Mouse (Mus musculus) retina, embryonic 14.5 days (tissue): ENCODE data around the gene Suds3.

Source experiments
- DNase-seq: peaks from one replicate; pipeline ENCODE4 v3.0.0-alpha.2; 2015; ENCODE audit warnings: low spot score

Gene Suds3

GRCm38 (mm10) chr5:117115836-117116366 is at the start of gene Suds3:
TSS of gene Suds3 (minus strand) at chr5:117116113.
- peak; percentile 95 for DNase-seq

GRCm38 (mm10) chr5:117164923-117165322 is 49.0 kb upstream of the Suds3 start:
- DNase-seq = no peak

GRCm38 (mm10) chr5:117164516-117164915 is 48.6 kb upstream of the Suds3 start:
- DNase-seq = no peak

- no peak for DNase-seq
These were observed 47.9 kb upstream of the Suds3 start for GRCm38 (mm10) chr5:117163790-117164189.

GRCm38 (mm10) chr5:117160499-117160898 is 44.6 kb upstream of the Suds3 start:
- DNase-seq = no peak

GRCm38 (mm10) chr5:117159805-117160291 is 43.9 kb upstream of the Suds3 start:
- DNase-seq = peak; percentile 23

GRCm38 (mm10) chr5:117159326-117159725 is 43.4 kb upstream of the Suds3 start:
- DNase-seq = no peak

- DNase-seq = no peak
These were observed 42.6 kb upstream of the Suds3 start for GRCm38 (mm10) chr5:117158335-117159018.

- DNase-seq = no peak
These were observed 37.7 kb upstream of the Suds3 start for GRCm38 (mm10) chr5:117153527-117154091.

GRCm38 (mm10) chr5:117152944-117153343 is 37.0 kb upstream of the Suds3 start:
- DNase-seq = no peak

GRCm38 (mm10) chr5:117150068-117150467 is 34.2 kb upstream of the Suds3 start:
- no peak for DNase-seq

- no peak for DNase-seq
These were observed 33.4 kb upstream of the Suds3 start for GRCm38 (mm10) chr5:117149054-117149942.

GRCm38 (mm10) chr5:117147187-117148095 is 31.5 kb upstream of the Suds3 start:
- DNase-seq = no peak

- DNase-seq = no peak
These were observed 30.3 kb upstream of the Suds3 start for GRCm38 (mm10) chr5:117146165-117146564.

- DNase-seq = peak; percentile 59
These were observed 27.8 kb upstream of the Suds3 start for GRCm38 (mm10) chr5:117143721-117144135.

GRCm38 (mm10) chr5:117140374-117140773 is 24.5 kb upstream of the Suds3 start:
- DNase-seq = no peak

GRCm38 (mm10) chr5:117139822-117140221 is 23.9 kb upstream of the Suds3 start:
- peak; percentile 13 for DNase-seq

GRCm38 (mm10) chr5:117138295-117138988 is 22.5 kb upstream of the Suds3 start:
- no peak for DNase-seq

GRCm38 (mm10) chr5:117137594-117137993 is 21.7 kb upstream of the Suds3 start:
- no peak for DNase-seq

- no peak for DNase-seq
These were observed 21.1 kb upstream of the Suds3 start for GRCm38 (mm10) chr5:117137011-117137410.

GRCm38 (mm10) chr5:117136570-117136969 is 20.7 kb upstream of the Suds3 start:
- no peak for DNase-seq
